Mouse (Mus musculus): Measurements from ENCODE around the gene Miox. TPM values are rescaled to one million over a fixed set of nuclear protein-coding genes. Genes with fewer than 3 reads are reported as not detected.

Miox gene
- not detected for polyA plus RNA-seq (2014; fragmentation: Illumina TruSeq; extraction: RNeasy Lipid Tissue Mini Kit (QIAGEN cat#74804); ENCODE audit: low read depth, low replicate concordance)

GRCm38 (mm10) chr15:89334271-89334670 lies at the start of gene Miox:
Miox (plus strand) TSS chr15:89334398.

GRCm38 (mm10) chr15:89315190-89315731 lies 18.9 kb upstream of the Miox start, which contains the start of gene Sbf1:
Sbf1 (minus strand) TSS chr15:89315311.

GRCm38 (mm10) chr15:89322670-89323522 lies 11.3 kb upstream of the Miox start, which contains the start of gene Adm2:
Adm2 (plus strand) TSS chr15:89322720.

GRCm38 (mm10) chr15:89355241-89356187 lies 21.3 kb downstream of the Miox start, which contains the start of the genes Lmf2 and Ncaph2:
Lmf2 (minus strand) TSS chr15:89355659.
Ncaph2 (plus strand) TSS chr15:89355719.

GRCm38 (mm10) chr15:89373762-89374248 lies 39.6 kb downstream of the Miox start, which contains the start of gene Sco2:
Sco2 (minus strand) TSS chr15:89373846.

GRCm38 (mm10) chr15:89376957-89377356 lies 42.8 kb downstream of the Miox start, which contains the start of gene Tymp:
Tymp (minus strand) TSS chr15:89377039.

GRCm38 (mm10) chr15:89378831-89379401 lies 44.7 kb downstream of the Miox start, which contains the start of gene Odf3b:
Odf3b (minus strand) TSS chr15:89379282.

GRCm38 (mm10) chr15:89384617-89385016 lies 50.4 kb downstream of the Miox start, which contains the start of gene Klhdc7b:
Klhdc7b (plus strand) TSS chr15:89384917.

Other genes with a start within 250 kb of the Miox start
- gene Selenoo, start 245.3 kb upstream of the Miox start, polyA plus RNA-seq (2014; fragmentation: Illumina TruSeq; extraction: RNeasy Lipid Tissue Mini Kit (QIAGEN cat#74804); ENCODE audit: low read depth, low replicate concordance): 18.2 TPM
- gene Tubgcp6, start 211.3 kb upstream of the Miox start, polyA plus RNA-seq (2014; fragmentation: Illumina TruSeq; extraction: RNeasy Lipid Tissue Mini Kit (QIAGEN cat#74804); ENCODE audit: low read depth, low replicate concordance): 9.0 TPM
- 12.0 TPM for gene Hdac10, start 205.7 kb upstream of the Miox start, polyA plus RNA-seq (2014; fragmentation: Illumina TruSeq; extraction: RNeasy Lipid Tissue Mini Kit (QIAGEN cat#74804); ENCODE audit: low read depth, low replicate concordance)
- gene Mapk12, start 193.7 kb upstream of the Miox start, polyA plus RNA-seq (2014; fragmentation: Illumina TruSeq; extraction: RNeasy Lipid Tissue Mini Kit (QIAGEN cat#74804); ENCODE audit: low read depth, low replicate concordance): 34.4 TPM
- 3.5 TPM for gene Mapk11, start 184.8 kb upstream of the Miox start, polyA plus RNA-seq (2014; fragmentation: Illumina TruSeq; extraction: RNeasy Lipid Tissue Mini Kit (QIAGEN cat#74804); ENCODE audit: low read depth, low replicate concordance)
- gene Plxnb2, start 153.6 kb upstream of the Miox start, polyA plus RNA-seq (2014; fragmentation: Illumina TruSeq; extraction: RNeasy Lipid Tissue Mini Kit (QIAGEN cat#74804); ENCODE audit: low read depth, low replicate concordance): 81.6 TPM
- 16.5 TPM for gene Dennd6b, start 137.9 kb upstream of the Miox start, polyA plus RNA-seq (2014; fragmentation: Illumina TruSeq; extraction: RNeasy Lipid Tissue Mini Kit (QIAGEN cat#74804); ENCODE audit: low read depth, low replicate concordance)
- gene Ppp6r2, start 122.8 kb upstream of the Miox start, polyA plus RNA-seq (2014; fragmentation: Illumina TruSeq; extraction: RNeasy Lipid Tissue Mini Kit (QIAGEN cat#74804); ENCODE audit: low read depth, low replicate concordance): 49.4 TPM
- 45.0 TPM for gene Sbf1, start 19.1 kb upstream of the Miox start, polyA plus RNA-seq (2014; fragmentation: Illumina TruSeq; extraction: RNeasy Lipid Tissue Mini Kit (QIAGEN cat#74804); ENCODE audit: low read depth, low replicate concordance)
- not detected for gene Adm2, start 11.7 kb upstream of the Miox start, polyA plus RNA-seq (2014; fragmentation: Illumina TruSeq; extraction: RNeasy Lipid Tissue Mini Kit (QIAGEN cat#74804); ENCODE audit: low read depth, low replicate concordance)
- 25.2 TPM for gene Lmf2, start 21.3 kb downstream of the Miox start, polyA plus RNA-seq (2014; fragmentation: Illumina TruSeq; extraction: RNeasy Lipid Tissue Mini Kit (QIAGEN cat#74804); ENCODE audit: low read depth, low replicate concordance)
- gene Ncaph2, start 21.3 kb downstream of the Miox start, polyA plus RNA-seq (2014; fragmentation: Illumina TruSeq; extraction: RNeasy Lipid Tissue Mini Kit (QIAGEN cat#74804); ENCODE audit: low read depth, low replicate concordance): 46.5 TPM
- gene Sco2, start 39.4 kb downstream of the Miox start, polyA plus RNA-seq (2014; fragmentation: Illumina TruSeq; extraction: RNeasy Lipid Tissue Mini Kit (QIAGEN cat#74804); ENCODE audit: low read depth, low replicate concordance): 23.0 TPM
- 0.86 TPM for gene Tymp, start 42.6 kb downstream of the Miox start, polyA plus RNA-seq (2014; fragmentation: Illumina TruSeq; extraction: RNeasy Lipid Tissue Mini Kit (QIAGEN cat#74804); ENCODE audit: low read depth, low replicate concordance)
- gene Odf3b, start 44.9 kb downstream of the Miox start, polyA plus RNA-seq (2014; fragmentation: Illumina TruSeq; extraction: RNeasy Lipid Tissue Mini Kit (QIAGEN cat#74804); ENCODE audit: low read depth, low replicate concordance): 2.5 TPM
- not detected for gene Klhdc7b, start 50.5 kb downstream of the Miox start, polyA plus RNA-seq (2014; fragmentation: Illumina TruSeq; extraction: RNeasy Lipid Tissue Mini Kit (QIAGEN cat#74804); ENCODE audit: low read depth, low replicate concordance)
- not detected for gene Syce3, start 76.1 kb downstream of the Miox start, polyA plus RNA-seq (2014; fragmentation: Illumina TruSeq; extraction: RNeasy Lipid Tissue Mini Kit (QIAGEN cat#74804); ENCODE audit: low read depth, low replicate concordance)
- 568 TPM for gene Cpt1b, start 91.5 kb downstream of the Miox start, polyA plus RNA-seq (2014; fragmentation: Illumina TruSeq; extraction: RNeasy Lipid Tissue Mini Kit (QIAGEN cat#74804); ENCODE audit: low read depth, low replicate concordance)
- 1.8 TPM for gene C730034F03Rik, start 95.2 kb downstream of the Miox start, polyA plus RNA-seq (2014; fragmentation: Illumina TruSeq; extraction: RNeasy Lipid Tissue Mini Kit (QIAGEN cat#74804); ENCODE audit: low read depth, low replicate concordance)
- 1.3 TPM for gene Gm44502, start 95.3 kb downstream of the Miox start, polyA plus RNA-seq (2014; fragmentation: Illumina TruSeq; extraction: RNeasy Lipid Tissue Mini Kit (QIAGEN cat#74804); ENCODE audit: low read depth, low replicate concordance)
- gene Chkb, start 95.5 kb downstream of the Miox start, polyA plus RNA-seq (2014; fragmentation: Illumina TruSeq; extraction: RNeasy Lipid Tissue Mini Kit (QIAGEN cat#74804); ENCODE audit: low read depth, low replicate concordance): 106 TPM
- gene Mapk8ip2, start 119.5 kb downstream of the Miox start, polyA plus RNA-seq (2014; fragmentation: Illumina TruSeq; extraction: RNeasy Lipid Tissue Mini Kit (QIAGEN cat#74804); ENCODE audit: low read depth, low replicate concordance): 0.10 TPM
- gene Arsa, start 143.0 kb downstream of the Miox start, polyA plus RNA-seq (2014; fragmentation: Illumina TruSeq; extraction: RNeasy Lipid Tissue Mini Kit (QIAGEN cat#74804); ENCODE audit: low read depth, low replicate concordance): 13.2 TPM
- gene Shank3, start 165.2 kb downstream of the Miox start, polyA plus RNA-seq (2014; fragmentation: Illumina TruSeq; extraction: RNeasy Lipid Tissue Mini Kit (QIAGEN cat#74804); ENCODE audit: low read depth, low replicate concordance): 24.1 TPM
- gene Acr, start 233.9 kb downstream of the Miox start, polyA plus RNA-seq (2014; fragmentation: Illumina TruSeq; extraction: RNeasy Lipid Tissue Mini Kit (QIAGEN cat#74804); ENCODE audit: low read depth, low replicate concordance): not detected